Mouse (Mus musculus) testis, adult 2 months (tissue): ENCODE results near the gene Lrguk. TPM values are rescaled to one million over a fixed set of nuclear protein-coding genes. Genes with fewer than 3 reads are reported as not detected.

Source experiments
- H3K27ac ChIP-seq: fragments of 200-500 bp; 2 replicates; pipeline ENCODE4 v1.5.1; 2012; ENCODE audit warnings: low read depth, low read length; ENCODE audit not compliant: control insufficient read depth, insufficient read depth
- H3K27me3 ChIP-seq: fragments of 200-500 bp; 2 replicates; pipeline ENCODE4 v1.6.1; 2012; ENCODE audit warnings: mild to moderate bottlenecking, low read length, moderate library complexity; ENCODE audit not compliant: control insufficient read depth, insufficient read depth
- H3K36me3 ChIP-seq: fragments of 200-500 bp; 2 replicates; pipeline ENCODE4 v1.6.1; 2012; ENCODE audit warnings: mild to moderate bottlenecking, low read length; ENCODE audit not compliant: control insufficient read depth, insufficient read depth
- H3K4me1 ChIP-seq: fragments of 200-500 bp; 2 replicates; pipeline ENCODE4 v1.6.1; 2012; ENCODE audit warnings: low read length; ENCODE audit not compliant: control insufficient read depth, insufficient read depth
- H3K4me3 ChIP-seq: fragments of 200-500 bp; 2 replicates; pipeline ENCODE4 v1.5.1; 2012; ENCODE audit warnings: low read depth, mild to moderate bottlenecking, low read length, moderate library complexity, mixed read lengths; ENCODE audit not compliant: control insufficient read depth
- CTCF ChIP-seq: fragments of 200-500 bp; IDR thresholded peaks from 2 replicates; pipeline ENCODE4 v1.5.1; 2012; ENCODE audit warnings: low read depth, mild to moderate bottlenecking, inconsistent platforms, low read length, moderate library complexity; ENCODE audit not compliant: control insufficient read depth, insufficient read depth, insufficient replicate concordance
- POLR2A ChIP-seq: fragments of 200-500 bp; IDR thresholded peaks from 2 replicates; pipeline ENCODE4 v1.6.1; 2012; ENCODE audit warnings: low read depth, mild to moderate bottlenecking, inconsistent platforms, low read length, moderate library complexity; ENCODE audit not compliant: control insufficient read depth
- polyA plus RNA-seq: library from polyadenylated mRNA; depleted of rRNA; stranded (reverse); fragments of >200 nt; gene quantifications from 2 replicates; pipeline ENCODE4 v1.2.3, GENCODE M21; 2012

Lrguk gene
- polyA plus RNA-seq, 1 experiment = 18.2 TPM

DNA sequence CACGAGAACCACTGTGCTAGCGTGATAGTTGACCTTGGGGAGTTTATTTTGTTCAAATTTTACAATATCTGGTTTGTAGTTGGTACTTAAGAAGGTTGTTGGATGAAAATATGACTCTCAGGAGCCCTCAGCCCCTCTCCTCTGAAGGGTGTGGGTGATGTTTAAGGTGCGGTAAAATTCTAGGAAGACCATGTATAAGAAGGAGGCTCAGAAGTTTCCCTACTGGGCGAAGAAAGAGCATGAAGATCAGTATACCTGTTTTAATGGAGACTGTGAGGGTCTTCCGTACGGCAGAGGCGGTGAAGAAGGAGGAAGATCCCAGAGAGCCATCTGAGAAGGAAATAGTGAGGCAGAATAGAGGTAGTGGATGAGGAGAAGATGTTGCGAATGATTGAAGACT, 38.0 kb downstream of the Lrguk start:
- Histone ChIP-seq H3K4me1 (no peaks in the 10 kb centered on the region), H3K36me3 (no peaks in the 10 kb centered on the region)
- TF ChIP-seq CTCF (no peak), POLR2A (no peak)

DNA sequence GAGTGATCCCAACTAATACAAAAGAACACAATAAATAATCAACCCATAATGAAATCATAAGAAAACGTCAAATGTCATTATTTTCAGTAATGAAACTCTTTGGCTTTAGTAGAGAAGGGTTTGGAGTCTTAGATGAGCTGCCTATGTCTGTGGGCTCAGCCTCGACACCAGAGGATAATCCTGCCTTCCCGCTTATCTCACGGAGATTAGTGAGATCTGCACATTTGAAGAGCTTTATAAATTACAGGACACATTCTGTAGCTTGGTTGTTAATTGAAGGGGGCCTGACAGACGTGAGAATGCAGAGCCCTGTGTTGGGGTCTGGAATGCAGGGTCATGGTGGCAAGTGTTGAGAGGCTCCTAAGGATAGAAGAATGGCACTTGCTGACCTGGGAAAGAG, 42.7 kb downstream of the Lrguk start:
- TF ChIP-seq POLR2A = no peak
- no peak for TF ChIP-seq CTCF
- Histone ChIP-seq H3K4me3 (no peak overlapping the region), H3K27ac (no peak overlapping the region), H3K27me3 (no peaks in the 10 kb centered on the region), H3K36me3 (no peaks in the 10 kb centered on the region), H3K4me1 (no peaks in the 10 kb centered on the region)

More for the DNA sequence above, 38.0 kb downstream of the Lrguk start:
- Histone ChIP-seq H3K27me3 (no peaks in the 10 kb centered on the region), H3K4me3 (no peak overlapping the region), H3K27ac (no peak overlapping the region)

DNA sequence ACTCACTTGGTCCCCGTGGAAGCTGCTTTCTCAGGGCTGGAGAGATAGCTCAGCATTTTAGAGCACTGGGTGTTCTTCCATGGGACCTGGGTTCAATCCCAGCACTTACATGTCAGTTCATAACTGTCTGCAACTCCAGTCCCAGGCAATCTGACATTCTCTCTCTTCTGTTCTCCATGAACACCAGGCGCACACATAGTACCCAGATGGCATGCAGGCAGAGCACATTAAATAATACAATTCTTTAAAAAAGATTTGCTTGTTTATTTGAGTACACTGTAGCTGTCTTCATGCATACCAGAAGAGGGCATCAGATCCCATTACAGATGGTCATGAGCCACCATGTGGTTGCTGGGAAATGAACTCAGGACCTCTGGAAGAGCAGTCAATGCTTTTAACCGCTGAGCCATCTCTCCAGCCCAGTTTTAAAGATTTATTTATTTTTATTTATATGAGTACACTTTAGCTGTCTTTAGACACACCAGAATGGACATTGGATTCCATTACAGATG, 44.7 kb downstream of the Lrguk start:
- Histone ChIP-seq H3K4me3 (no peak overlapping the region), H3K36me3 (no peaks in the 10 kb centered on the region), H3K27ac (no peak overlapping the region), H3K27me3 (no peaks in the 10 kb centered on the region), H3K4me1 (no peaks in the 10 kb centered on the region)
- TF ChIP-seq CTCF (no peak), POLR2A (no peak)

DNA sequence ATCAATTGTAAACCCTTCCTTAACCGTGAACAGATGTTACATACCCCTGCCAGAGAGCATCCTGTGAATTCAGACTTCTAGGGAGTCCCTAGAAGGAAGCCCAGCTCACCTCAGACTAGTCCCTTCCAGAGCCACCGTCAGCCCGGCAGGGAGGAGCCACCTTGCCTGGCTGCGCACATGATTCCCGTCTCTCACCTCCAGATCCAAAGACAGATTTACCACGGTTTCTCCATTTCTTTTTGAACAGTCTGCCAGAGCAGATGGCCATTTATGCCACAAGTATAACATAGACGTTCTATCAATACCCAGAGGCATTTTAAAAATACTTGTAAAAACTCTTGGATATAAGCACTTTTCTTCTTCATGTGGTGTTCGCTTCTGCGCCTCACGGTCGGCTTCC, 46.3 kb downstream of the Lrguk start:
- no peaks in the 10 kb centered on the region for H3K27me3 ChIP-seq
- no peak for TF ChIP-seq POLR2A
- no peak for TF ChIP-seq CTCF
- no peaks in the 10 kb centered on the region for H3K36me3 ChIP-seq
- no peaks in the 10 kb centered on the region for H3K4me1 ChIP-seq
- no peak overlapping the region for H3K27ac ChIP-seq
- no peak overlapping the region for H3K4me3 ChIP-seq

DNA sequence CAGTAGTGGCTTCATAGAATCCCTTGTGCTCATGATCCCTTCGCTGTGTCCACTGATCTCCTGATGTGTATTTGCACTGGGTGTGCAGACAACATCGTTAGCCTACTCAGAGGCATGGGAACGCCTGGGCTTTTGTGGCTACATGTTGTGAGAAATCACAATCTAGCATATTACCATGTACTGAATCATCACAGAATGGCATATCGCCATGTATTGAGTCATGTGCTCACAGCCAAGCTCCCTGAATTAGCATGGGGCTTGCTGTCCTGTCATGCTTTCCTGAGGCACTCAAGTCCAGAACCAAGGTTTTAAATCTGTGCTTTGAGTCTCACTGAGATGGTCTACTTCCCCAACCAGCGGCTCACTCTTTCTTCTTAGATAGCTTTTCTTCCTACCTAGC, 54.2 kb downstream of the Lrguk start:
- TF ChIP-seq CTCF (no peak), POLR2A (no peak)
- Histone ChIP-seq H3K4me1 (no peaks in the 10 kb centered on the region), H3K27ac (no peak overlapping the region), H3K27me3 (no peaks in the 10 kb centered on the region), H3K4me3 (no peak overlapping the region), H3K36me3 (no peaks in the 10 kb centered on the region; the same call in 1 of the 2 replicates)

DNA sequence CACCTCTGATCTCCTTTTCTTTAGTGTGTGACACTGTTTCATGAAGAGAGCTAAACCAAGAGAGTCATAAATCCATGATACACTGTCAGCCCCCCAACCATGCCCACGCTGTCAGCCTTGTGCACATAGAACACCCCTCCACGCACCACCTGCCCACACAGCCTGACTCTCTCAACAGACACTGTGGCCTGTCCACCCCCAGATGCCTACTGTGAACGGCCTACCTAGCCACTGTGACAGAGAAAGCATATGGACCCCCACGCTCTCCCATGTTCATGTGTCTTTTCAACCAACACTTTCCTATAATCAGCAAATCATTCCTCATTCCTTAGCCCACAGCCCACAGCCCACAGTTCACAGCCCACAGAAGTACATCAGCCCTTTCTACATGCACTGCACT, 58.5 kb downstream of the Lrguk start:
- no peak overlapping the region for H3K4me3 ChIP-seq
- H3K27ac ChIP-seq = no peak overlapping the region
- no peak for TF ChIP-seq CTCF
- TF ChIP-seq POLR2A = no peak

DNA sequence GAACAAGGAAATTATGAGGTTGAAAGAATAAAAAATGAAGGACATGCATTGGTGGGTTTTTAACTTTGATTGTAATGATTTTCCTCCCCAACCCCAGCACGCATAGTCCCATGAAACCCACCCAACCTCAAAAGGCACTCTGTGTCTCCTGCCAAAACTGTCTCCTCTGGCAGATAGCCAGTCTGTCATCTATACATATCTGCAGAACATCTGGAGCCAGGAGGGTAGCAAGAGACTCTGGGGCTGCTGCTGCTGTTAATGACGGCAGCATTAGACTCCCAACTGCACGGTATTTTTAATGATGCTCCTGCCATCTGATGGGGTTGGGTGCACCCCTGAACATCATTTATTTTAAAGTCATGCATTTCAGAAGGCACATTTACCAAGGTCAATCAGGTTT, 59.7 kb downstream of the Lrguk start:
- TF ChIP-seq CTCF (no peak), POLR2A (no peak)
- Histone ChIP-seq H3K27me3 (no peaks in the 10 kb centered on the region), H3K36me3 (no peaks in the 10 kb centered on the region; the same call in 1 of the 2 replicates), H3K4me3 (no peak overlapping the region), H3K4me1 (no peaks in the 10 kb centered on the region), H3K27ac (no peak overlapping the region)

More for the DNA sequence above, 58.5 kb downstream of the Lrguk start:
- H3K27me3 ChIP-seq = no peaks in the 10 kb centered on the region
- H3K36me3 ChIP-seq = no peaks in the 10 kb centered on the region; the same call in 1 of the 2 replicates
- no peaks in the 10 kb centered on the region for H3K4me1 ChIP-seq

DNA sequence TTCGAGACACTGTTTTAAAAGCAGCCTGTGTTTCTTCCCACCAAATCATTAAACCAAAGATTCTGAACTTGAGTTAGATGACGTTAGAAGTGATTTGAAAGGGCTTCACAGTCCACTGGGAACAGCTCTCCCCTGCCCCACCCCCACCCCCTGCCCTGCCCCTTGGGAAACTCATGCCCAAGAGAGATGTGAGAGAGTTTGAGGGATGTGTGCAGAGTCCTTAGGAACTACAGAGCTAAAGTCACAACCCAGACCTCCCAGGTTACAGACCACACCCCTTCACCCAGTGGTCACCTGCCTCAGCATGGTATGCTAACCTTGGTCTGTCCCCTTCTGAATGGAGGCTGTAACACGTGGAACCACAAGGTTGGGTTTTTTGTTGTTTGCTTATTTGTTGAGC, 62.3 kb downstream of the Lrguk start:
- Histone ChIP-seq H3K4me3 (no peak overlapping the region), H3K27ac (no peak overlapping the region), H3K36me3 (no peaks in the 10 kb centered on the region; the same call in 1 of the 2 replicates), H3K27me3 (no peaks in the 10 kb centered on the region), H3K4me1 (no peaks in the 10 kb centered on the region)
- TF ChIP-seq POLR2A = no peak
